In the genomic region with DNA sequence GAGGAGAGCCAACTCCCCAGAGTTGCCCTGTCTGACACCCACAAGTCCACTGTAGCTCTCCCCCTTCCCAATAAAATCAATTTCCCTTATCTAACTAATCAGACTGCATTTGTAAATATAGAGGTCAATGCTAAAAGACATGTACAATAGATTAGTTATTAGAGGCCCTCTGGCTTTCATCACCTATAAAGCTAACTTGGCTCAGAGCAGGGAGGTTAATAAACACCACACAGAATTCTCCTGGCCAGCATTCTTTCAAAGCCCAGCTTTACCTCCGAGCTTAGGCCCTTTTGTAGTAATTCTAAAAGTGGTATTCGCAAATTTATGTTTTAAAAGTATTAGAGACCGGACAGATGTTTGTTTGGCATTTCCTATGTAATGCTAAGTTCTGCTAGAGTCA, we compare ENCODE assay signal across 11 mouse cellular contexts.
"Had no signal": no experiment of that assay in that cellular context is flagged by ENCODE, and none has a peak within 500 bp of the region (broad histone marks: within the 10 kb centered on the region; RNA-seq: fewer than 3 reads in every experiment).

No protein-coding gene starts in this region.

- ATAC-seq: hindbrain, embryonic 16.5 days; inflammation-experienced regulatory T-cells, adult 6 months; midbrain, embryonic 16.5 days had no signal

- H3K9me3 ChIP-seq: limb, embryonic 15.5 days; liver, embryonic 13.5 days; neural tube, embryonic 13.5 days had no signal

- H3K4me2 ChIP-seq: limb, embryonic 15.5 days; liver, embryonic 13.5 days; midbrain, embryonic 12.5 days; neural tube, embryonic 13.5 days had no signal

- H3K4me3 ChIP-seq: limb, embryonic 15.5 days; liver, embryonic 13.5 days; midbrain, embryonic 12.5 days; neural tube, embryonic 13.5 days had no signal

- H3K27ac ChIP-seq: limb, embryonic 15.5 days; liver, embryonic 13.5 days; midbrain, embryonic 12.5 days; neural tube, embryonic 13.5 days had no signal

- H3K27me3 ChIP-seq: limb, embryonic 15.5 days; liver, embryonic 13.5 days; midbrain, embryonic 12.5 days; neural tube, embryonic 13.5 days had no signal

- DNase-seq: left cerebral cortex, postnatal 4 days; liver, embryonic 13.5 days; lung, postnatal 14 days; right cerebral cortex, postnatal 25 days; thymus, postnatal 36 days had no signal

- H3K9ac ChIP-seq: limb, embryonic 15.5 days; liver, embryonic 13.5 days; midbrain, embryonic 12.5 days; neural tube, embryonic 13.5 days had no signal
